In the genomic region with DNA sequence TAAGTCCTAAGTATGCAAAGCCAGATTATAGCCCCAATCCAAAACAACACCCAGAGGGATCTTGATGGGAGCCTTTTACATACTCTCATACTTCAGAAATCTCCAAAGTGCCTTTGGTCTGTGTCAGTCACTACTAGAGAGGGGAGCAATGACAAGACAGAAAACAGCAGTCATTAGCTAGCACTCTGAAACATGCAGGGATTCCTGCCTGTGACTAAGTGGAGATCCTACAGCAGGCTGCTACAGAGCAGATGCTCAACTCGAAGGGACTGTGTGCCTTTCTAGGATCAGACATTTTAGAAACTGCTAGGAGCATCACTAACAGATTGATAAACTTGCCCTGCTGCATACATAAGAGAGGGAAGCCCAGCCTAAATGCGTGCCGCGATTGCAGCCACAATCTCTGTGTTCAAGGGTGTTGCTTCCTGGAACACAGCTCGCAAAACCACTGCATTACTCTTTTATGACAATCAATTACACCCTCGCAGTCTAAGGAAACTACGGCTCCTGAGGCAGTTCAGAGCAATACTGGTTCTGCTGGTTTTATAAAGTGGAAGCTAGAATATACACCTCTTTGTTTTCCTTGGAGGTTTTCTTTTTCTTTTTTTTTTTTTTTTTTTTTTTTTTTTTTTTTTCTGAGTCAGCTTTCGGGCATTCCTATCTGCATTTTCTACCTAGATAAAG, we compare ENCODE assay signal across 8 mouse cellular contexts. TPM values are rescaled to one million over a fixed set of nuclear protein-coding genes. Genes with fewer than 3 reads are reported as not detected.
A peak's percentile ranks its signal among the peaks of the same experiment; 100 is the strongest.
DNase-seq lines count a peak whose midpoint lies in the region; ATAC-seq and TF ChIP-seq lines count a peak whose summit lies in the region.
"Had no signal": no experiment of that assay in that cellular context is flagged by ENCODE, and none has a peak within 500 bp of the region (broad histone marks: within the 10 kb centered on the region; RNA-seq: fewer than 3 reads in every experiment).

No protein-coding gene starts in this region.

- intact Hi-C loops in gastrocnemius, adult 2 months (cut with DNase I), result no loop called here

- no peak for DNase-seq in kidney, adult 8-10 months
- DNase-seq in urinary bladder, postnatal 14 days (ENCODE audit: low spot score), result peak; percentile 33
- no peak for DNase-seq in urinary bladder, postnatal 10 days (ENCODE audit: low spot score)
- DNase-seq in intestine, embryonic 14.5 days (ENCODE audit: low spot score), result no peak
- no peak for DNase-seq in retina, embryonic 14.5 days (ENCODE audit: low spot score)
- no peak for DNase-seq in gastrocnemius, adult 2 months

- 0 out of 2 replicates have a peak, but pooled peaks cover 7% of the 10 kb centered on the region for H3K4me1 ChIP-seq in kidney, embryonic 14.5 days (ENCODE audit: control insufficient read depth, insufficient read depth, low read length)
- peaks cover 22% of the 10 kb centered on the region; the same call in 1 of the 2 replicates for H3K4me1 ChIP-seq in intestine, embryonic 14.5 days (replicated peaks; ENCODE audit: control insufficient read depth, insufficient read depth, low read length)
- H3K4me1 ChIP-seq: forebrain, embryonic 13.5 days had no signal

- 24% methylated on average over 8 of the region's 8 CpGs for WGBS in kidney, embryonic 14.5 days
- WGBS in intestine, embryonic 14.5 days, result 21% methylated on average over 8 of the region's 8 CpGs

- no peaks in the 10 kb centered on the region for H3K36me3 ChIP-seq in kidney, embryonic 14.5 days (ENCODE audit: control insufficient read depth, insufficient read depth, low read length)
- 0 out of 2 replicates have a peak, but pooled peaks cover 3% of the 10 kb centered on the region for H3K36me3 ChIP-seq in intestine, embryonic 14.5 days (ENCODE audit: control insufficient read depth, insufficient read depth, low read length)

- 0 out of 2 replicates have a peak overlapping the region, but pooled peaks have one; percentile 53 for H3K27ac ChIP-seq in kidney, embryonic 14.5 days (ENCODE audit: low read depth, low read length)
- H3K27ac ChIP-seq in intestine, embryonic 14.5 days (ENCODE audit: low read depth), result peak overlapping the region; percentile 80
- H3K27ac ChIP-seq in gastrocnemius, adult 2 months, result no peak overlapping the region
- H3K27ac ChIP-seq: forebrain, embryonic 13.5 days had no signal

- peak; percentile 35; the same call in 1 of the 2 replicates for ATAC-seq in kidney, embryonic 14.5 days (ENCODE audit: low FRiP score, low TSS enrichment)
- ATAC-seq in intestine, embryonic 14.5 days (replicated peaks; ENCODE audit: low FRiP score, low TSS enrichment, low read depth), result peak; percentile 86
- ATAC-seq: forebrain, embryonic 13.5 days had no signal

- no peaks in the 10 kb centered on the region for H3K9me3 ChIP-seq in kidney, embryonic 14.5 days (ENCODE audit: control insufficient read depth, low read length)
- no peaks in the 10 kb centered on the region for H3K9me3 ChIP-seq in intestine, embryonic 14.5 days (ENCODE audit: control insufficient read depth, low read length)
- H3K9me3 ChIP-seq: forebrain, embryonic 13.5 days had no signal

- H3K9ac ChIP-seq in kidney, embryonic 14.5 days (ENCODE audit: low read depth, low read length), result no peak overlapping the region
- H3K9ac ChIP-seq in intestine, embryonic 14.5 days (ENCODE audit: low read length), result no peak overlapping the region
- H3K9ac ChIP-seq: forebrain, embryonic 13.5 days had no signal

- H3K4me3 ChIP-seq in kidney, embryonic 14.5 days (ENCODE audit: low read length), result no peak overlapping the region
- H3K4me3 ChIP-seq in intestine, embryonic 14.5 days (ENCODE audit: low read depth, low read length), result no peak overlapping the region
- H3K4me3 ChIP-seq in gastrocnemius, adult 2 months, result no peak overlapping the region
- H3K4me3 ChIP-seq: forebrain, embryonic 13.5 days had no signal

- H3K4me2 ChIP-seq in kidney, embryonic 14.5 days (replicated peaks; ENCODE audit: low read depth, low read length), result no peak overlapping the region
- H3K4me2 ChIP-seq in intestine, embryonic 14.5 days (ENCODE audit: low read length), result peak overlapping the region; percentile 25; the same call in 1 of the 2 replicates
- H3K4me2 ChIP-seq: forebrain, embryonic 13.5 days had no signal

- no peaks in the 10 kb centered on the region for H3K27me3 ChIP-seq in kidney, embryonic 14.5 days (ENCODE audit: control insufficient read depth, insufficient read depth, low read length)
- H3K27me3 ChIP-seq in intestine, embryonic 14.5 days (replicated peaks; ENCODE audit: control insufficient read depth, insufficient read depth, low read length), result no peaks in the 10 kb centered on the region
- H3K27me3 ChIP-seq: forebrain, embryonic 13.5 days had no signal

- no peak for TF ChIP-seq CTCF in gastrocnemius, adult 2 months (IDR thresholded peaks at IDR 0.05)

RNA-seq across cellular contexts. Expression of a gene that starts 50.7 kb away (rescaled TPM):
- polyA plus RNA-seq in kidney, embryonic 14.5 days (2014; fragmentation: Nextera tagmentation; extraction: Ambion mirVana), result 9.6 and 10.6 TPM in 2 replicates
- polyA plus RNA-seq in intestine, embryonic 14.5 days (2014; fragmentation: Nextera tagmentation; extraction: Ambion mirVana), result 10.9 and 12.6 TPM in 2 replicates
- total RNA-seq in gastrocnemius, adult 2 months (2021), result 1 to 10 TPM in 1 of 2 experiments, under 1 TPM in 1; 0.97 to 2.1 TPM
